ENCODE assay signal across 29 mouse cellular contexts in genomic region chr1:171199532-171199931, GRCm38 (mm10). TPM values are rescaled to one million over a fixed set of nuclear protein-coding genes. Genes with fewer than 3 reads are reported as not detected.
DNase-seq lines count a peak whose midpoint lies in the region; ATAC-seq and TF ChIP-seq lines count a peak whose summit lies in the region.
"Had no signal": no experiment of that assay in that cellular context is flagged by ENCODE, and none has a peak within 500 bp of the region (broad histone marks: within the 10 kb centered on the region; RNA-seq: fewer than 3 reads in every experiment).

No protein-coding gene starts in this region.

- TF ChIP-seq CTCF in small intestine, adult 2 months (IDR thresholded peaks at IDR 0.05; ENCODE audit: extremely low read depth, insufficient read length, insufficient replicate concordance, low read depth, low read length): no peak

- H3K4me1 ChIP-seq in midbrain, embryonic 11.5 days (ENCODE audit: control insufficient read depth, insufficient read depth, low read length): peaks cover 2% of the 10 kb centered on the region; the same call in 1 of the 2 replicates
- peaks cover 24% of the 10 kb centered on the region for H3K4me1 ChIP-seq in midbrain, embryonic 10.5 days
- peaks cover 11% of the 10 kb centered on the region for H3K4me1 ChIP-seq in intestine, embryonic 16.5 days (ENCODE audit: control insufficient read depth, insufficient read depth, low read length)
- H3K4me1 ChIP-seq in small intestine, adult 2 months (ENCODE audit: control insufficient read depth, insufficient read depth, insufficient read length, low read length): peaks cover 13% of the 10 kb centered on the region
- peaks cover 19% of the 10 kb centered on the region for H3K4me1 ChIP-seq in limb, embryonic 10.5 days

- H3K4me3 ChIP-seq in midbrain, embryonic 11.5 days (ENCODE audit: low read depth, low read length): no peak overlapping the region
- no peak overlapping the region for H3K4me3 ChIP-seq in midbrain, embryonic 10.5 days
- H3K4me3 ChIP-seq in intestine, embryonic 16.5 days (ENCODE audit: low read length): no peak overlapping the region
- no peak overlapping the region for H3K4me3 ChIP-seq in small intestine, adult 2 months (ENCODE audit: low read depth, low read length)
- H3K4me3 ChIP-seq in limb, embryonic 10.5 days: no peak overlapping the region
- H3K4me3 ChIP-seq: embryonic facial prominence, embryonic 13.5 days; embryonic facial prominence, embryonic 15.5 days; erythroblast, embryonic 14.5 days; forebrain, embryonic 10.5 days; forebrain, embryonic 12.5 days had no signal

- no peak overlapping the region for H3K9ac ChIP-seq in midbrain, embryonic 11.5 days (ENCODE audit: low read length)
- no peak overlapping the region for H3K9ac ChIP-seq in intestine, embryonic 16.5 days (ENCODE audit: low read depth, low read length)
- H3K9ac ChIP-seq: embryonic facial prominence, embryonic 13.5 days; embryonic facial prominence, embryonic 15.5 days; forebrain, embryonic 12.5 days had no signal

- H3K36me3 ChIP-seq in midbrain, embryonic 11.5 days (ENCODE audit: control insufficient read depth, insufficient read depth, low read length): no peaks in the 10 kb centered on the region
- H3K36me3 ChIP-seq in midbrain, embryonic 10.5 days: no peaks in the 10 kb centered on the region
- H3K36me3 ChIP-seq in intestine, embryonic 16.5 days (ENCODE audit: control insufficient read depth, insufficient read depth, low read length): no peaks in the 10 kb centered on the region
- no peaks in the 10 kb centered on the region for H3K36me3 ChIP-seq in small intestine, adult 2 months (ENCODE audit: control insufficient read depth, insufficient read depth, low read length)
- no peaks in the 10 kb centered on the region for H3K36me3 ChIP-seq in limb, embryonic 10.5 days
- H3K36me3 ChIP-seq: embryonic facial prominence, embryonic 13.5 days; embryonic facial prominence, embryonic 15.5 days; forebrain, embryonic 10.5 days; forebrain, embryonic 12.5 days; G1E had no signal

- WGBS in midbrain, embryonic 11.5 days: 72% methylated on average over 1 of the region's 1 CpGs
- WGBS in midbrain, embryonic 10.5 days: 74% methylated on average over 1 of the region's 1 CpGs
- WGBS in intestine, embryonic 16.5 days: 23% methylated on average over 1 of the region's 1 CpGs
- 23% methylated on average over 1 of the region's 1 CpGs for WGBS in small intestine, adult 2 months
- WGBS in limb, embryonic 10.5 days: 36% methylated on average over 1 of the region's 1 CpGs

- H3K4me2 ChIP-seq in midbrain, embryonic 11.5 days: no peak overlapping the region
- H3K4me2 ChIP-seq in intestine, embryonic 16.5 days (ENCODE audit: low read depth, low read length): no peak overlapping the region
- H3K4me2 ChIP-seq: embryonic facial prominence, embryonic 13.5 days; embryonic facial prominence, embryonic 15.5 days; forebrain, embryonic 12.5 days had no signal

- peak; percentile 53 for DNase-seq in midbrain, embryonic 11.5 days (ENCODE audit: low spot score, missing footprints)
- DNase-seq in midbrain, embryonic 10.5 days (ENCODE audit: low spot score): no peak
- DNase-seq in gastrocnemius, adult 18-20 months (ENCODE audit: low spot score): no peak
- DNase-seq in limb, embryonic 10.5 days (ENCODE audit: low spot score): no peak
- DNase-seq: adrenal gland, adult 8-10 months; adrenal gland, postnatal 14 days; adrenal gland, postnatal 36 days; cerebellum, adult 11 months; cerebellum, adult 18-20 months; cerebellum, adult 8-10 months; cerebellum, adult 9-11 months; cerebellum, postnatal 14 days; cerebellum, postnatal 36 days; embryo, embryonic 11 days had no signal

- H3K27me3 ChIP-seq in midbrain, embryonic 11.5 days (ENCODE audit: control insufficient read depth, insufficient read depth, low read length): peaks cover 14% of the 10 kb centered on the region; the same call in 1 of the 2 replicates
- H3K27me3 ChIP-seq in midbrain, embryonic 10.5 days (ENCODE audit: low read depth, poor library complexity, severe bottlenecking): peaks cover 43% of the 10 kb centered on the region
- peaks cover 11% of the 10 kb centered on the region for H3K27me3 ChIP-seq in intestine, embryonic 16.5 days (replicated peaks; ENCODE audit: control insufficient read depth, insufficient read depth, low read length)
- peaks cover 14% of the 10 kb centered on the region for H3K27me3 ChIP-seq in small intestine, adult 2 months (ENCODE audit: control insufficient read depth, insufficient read depth, low read length)
- H3K27me3 ChIP-seq in limb, embryonic 10.5 days (ENCODE audit: low read depth, poor library complexity, severe bottlenecking): peaks cover 47% of the 10 kb centered on the region
- H3K27me3 ChIP-seq: Patski had no signal

- ATAC-seq in midbrain, embryonic 11.5 days (ENCODE audit: low FRiP score): no peak
- peak; percentile 55 for ATAC-seq in intestine, embryonic 16.5 days
- ATAC-seq: activated CD4-positive, CD25-positive, alpha-beta regulatory T cell, adult 4 months; CD4-positive, CD25-positive, alpha-beta regulatory T cell, adult 4 months; forebrain, embryonic 14.5 days; forebrain, embryonic 16.5 days; Patski had no signal

- TF ChIP-seq POLR2A in small intestine, adult 2 months (IDR thresholded peaks at IDR 0.05; ENCODE audit: low read depth, low read length): no peak

- no peak overlapping the region for H3K27ac ChIP-seq in midbrain, embryonic 11.5 days (ENCODE audit: low read depth, low read length)
- no peak overlapping the region for H3K27ac ChIP-seq in midbrain, embryonic 10.5 days (replicated peaks)
- H3K27ac ChIP-seq in intestine, embryonic 16.5 days (ENCODE audit: low read length): no peak overlapping the region
- peak overlapping the region; percentile 88 for H3K27ac ChIP-seq in small intestine, adult 2 months (ENCODE audit: insufficient read depth, low read depth, low read length)
- no peak overlapping the region for H3K27ac ChIP-seq in limb, embryonic 10.5 days
- H3K27ac ChIP-seq: embryonic facial prominence, embryonic 13.5 days; embryonic facial prominence, embryonic 15.5 days; forebrain, embryonic 10.5 days; forebrain, embryonic 12.5 days had no signal

- no peaks in the 10 kb centered on the region for H3K9me3 ChIP-seq in midbrain, embryonic 11.5 days (ENCODE audit: control insufficient read depth, low read length)
- no peaks in the 10 kb centered on the region for H3K9me3 ChIP-seq in midbrain, embryonic 10.5 days (replicated peaks)
- no peaks in the 10 kb centered on the region for H3K9me3 ChIP-seq in intestine, embryonic 16.5 days (ENCODE audit: control insufficient read depth, low read length)
- H3K9me3 ChIP-seq in limb, embryonic 10.5 days (replicated peaks): no peaks in the 10 kb centered on the region
- H3K9me3 ChIP-seq: embryonic facial prominence, embryonic 13.5 days; embryonic facial prominence, embryonic 15.5 days; forebrain, embryonic 10.5 days; forebrain, embryonic 12.5 days; G1E had no signal

RNA-seq across cellular contexts. Expression of gene Pcp4l1, which starts 3.5 kb away (rescaled TPM):
- polyA plus RNA-seq in midbrain, embryonic 11.5 days (2014; fragmentation: Nextera tagmentation; extraction: Ambion mirVana): 30.1 and 32.0 TPM in 2 replicates
- 26.7 and 35.9 TPM in 2 replicates for polyA plus RNA-seq in midbrain, embryonic 10.5 days (2016; fragmentation: Nextera tagmentation; extraction: Ambion mirVana)
- 16.4 and 19.4 TPM in 2 replicates for polyA plus RNA-seq in intestine, embryonic 16.5 days (2015; fragmentation: Nextera tagmentation; extraction: Ambion mirVana)
- polyA plus RNA-seq in small intestine, adult 2 months (2012; rRNA removed): 10.9 and 13.9 TPM in 2 replicates
- 100 to 1,000 TPM in 1 of 2 experiments, 10 to 100 TPM in 1; 36.1 to 133 TPM for total RNA-seq in gastrocnemius, adult 18-20 months (2021)
- polyA plus RNA-seq in limb, embryonic 10.5 days (2016; fragmentation: Nextera tagmentation; extraction: Ambion mirVana): 1.7 and 1.9 TPM in 2 replicates
- total RNA-seq: CH12.LX had no signal
- polyA plus RNA-seq: activated CD4-positive, CD25-positive, alpha-beta regulatory T cell, adult 4 months; CD4-positive, CD25-positive, alpha-beta regulatory T cell, adult 4 months; erythroblast, embryonic 14.5 days; G1E had no signal

RNA-seq across cellular contexts. Expression of gene Nr1i3, which starts 14.2 kb away (rescaled TPM):
- 0.10 and 0.18 TPM in 2 replicates for polyA plus RNA-seq in midbrain, embryonic 11.5 days (2014; fragmentation: Nextera tagmentation; extraction: Ambion mirVana)
- 0.28 and 0.36 TPM in 2 replicates for polyA plus RNA-seq in midbrain, embryonic 10.5 days (2016; fragmentation: Nextera tagmentation; extraction: Ambion mirVana)
- 18.7 and 21.7 TPM in 2 replicates for polyA plus RNA-seq in intestine, embryonic 16.5 days (2015; fragmentation: Nextera tagmentation; extraction: Ambion mirVana)
- polyA plus RNA-seq in small intestine, adult 2 months (2012; rRNA removed): 18.5 and 28.9 TPM in 2 replicates
- total RNA-seq in gastrocnemius, adult 18-20 months (2021): not detected
- polyA plus RNA-seq in limb, embryonic 10.5 days (2016; fragmentation: Nextera tagmentation; extraction: Ambion mirVana): 0.23 and 0.34 TPM in 2 replicates
- total RNA-seq: adrenal gland, adult 18-20 months had no signal
- polyA plus RNA-seq: erythroblast, embryonic 14.5 days; G1E had no signal

RNA-seq across cellular contexts. Expression of gene Tomm40l, which starts 22.8 kb away (rescaled TPM):
- 24.0 and 24.7 TPM in 2 replicates for polyA plus RNA-seq in midbrain, embryonic 11.5 days (2014; fragmentation: Nextera tagmentation; extraction: Ambion mirVana)
- 32.2 and 34.7 TPM in 2 replicates for polyA plus RNA-seq in midbrain, embryonic 10.5 days (2016; fragmentation: Nextera tagmentation; extraction: Ambion mirVana)
- polyA plus RNA-seq in intestine, embryonic 16.5 days (2015; fragmentation: Nextera tagmentation; extraction: Ambion mirVana): 32.0 and 34.7 TPM in 2 replicates
- 17.0 and 21.2 TPM in 2 replicates for polyA plus RNA-seq in small intestine, adult 2 months (2012; rRNA removed)
- 10 to 100 TPM; 47.6 to 51.7 TPM for total RNA-seq in gastrocnemius, adult 18-20 months (2021)
- polyA plus RNA-seq in limb, embryonic 10.5 days (2016; fragmentation: Nextera tagmentation; extraction: Ambion mirVana): 32.2 and 32.5 TPM in 2 replicates

RNA-seq across cellular contexts. Expression of gene Apoa2, which starts 25.3 kb away (rescaled TPM):
- polyA plus RNA-seq in midbrain, embryonic 11.5 days (2014; fragmentation: Nextera tagmentation; extraction: Ambion mirVana): 2.1 and 3.7 TPM in 2 replicates
- polyA plus RNA-seq in midbrain, embryonic 10.5 days (2016; fragmentation: Nextera tagmentation; extraction: Ambion mirVana): 4.1 and 4.4 TPM in 2 replicates
- polyA plus RNA-seq in intestine, embryonic 16.5 days (2015; fragmentation: Nextera tagmentation; extraction: Ambion mirVana): 55.3 and 151 TPM in 2 replicates
- polyA plus RNA-seq in small intestine, adult 2 months (2012; rRNA removed): 0.94 TPM in 1 of 2 replicates, not detected in the other
- total RNA-seq in gastrocnemius, adult 18-20 months (2021): 1 to 10 TPM in 1 of 2 experiments, not detected in 1; 7.5 TPM
- polyA plus RNA-seq in limb, embryonic 10.5 days (2016; fragmentation: Nextera tagmentation; extraction: Ambion mirVana): 1.9 and 2.6 TPM in 2 replicates
- total RNA-seq: G1E had no signal
- polyA plus RNA-seq: activated CD4-positive, CD25-positive, alpha-beta regulatory T cell, adult 4 months; Patski had no signal

RNA-seq across cellular contexts. Expression of gene Fcer1g, which starts 34.6 kb away (rescaled TPM):
- polyA plus RNA-seq in midbrain, embryonic 11.5 days (2014; fragmentation: Nextera tagmentation; extraction: Ambion mirVana): 25.5 and 27.3 TPM in 2 replicates
- polyA plus RNA-seq in midbrain, embryonic 10.5 days (2016; fragmentation: Nextera tagmentation; extraction: Ambion mirVana): 12.7 and 21.1 TPM in 2 replicates
- 50.3 and 52.1 TPM in 2 replicates for polyA plus RNA-seq in intestine, embryonic 16.5 days (2015; fragmentation: Nextera tagmentation; extraction: Ambion mirVana)
- 36.9 and 46.7 TPM in 2 replicates for polyA plus RNA-seq in small intestine, adult 2 months (2012; rRNA removed)
- total RNA-seq in gastrocnemius, adult 18-20 months (2021): 1 to 10 TPM; 2.2 to 4.9 TPM
- 6.4 and 10.7 TPM in 2 replicates for polyA plus RNA-seq in limb, embryonic 10.5 days (2016; fragmentation: Nextera tagmentation; extraction: Ambion mirVana)

Comparison
In these comparisons a context has a peak if more than half of its experiments do, and no peak if none do; other contexts are left out.
1. RNA of gene Nr1i3, which starts 14.2 kb away (polyA plus RNA-seq): 18.5 to 28.9 TPM in small intestine, adult 2 months and 18.7 to 21.7 TPM in intestine, embryonic 16.5 days; 0.28 to 0.36 TPM in midbrain, embryonic 10.5 days, 0.23 to 0.34 TPM in limb, embryonic 10.5 days and 0.10 to 0.18 TPM in midbrain, embryonic 11.5 days; every median in the first group is over 10 times any median in the second.